Mouse (Mus musculus) heart, embryonic 15.5 days (tissue): ENCODE measurements around the gene Macrod1. TPM values are rescaled to one million over a fixed set of nuclear protein-coding genes. Genes with fewer than 3 reads are reported as not detected.

ENCODE experiments used
- polyA plus RNA-seq: library from polyadenylated mRNA; unstranded; fragments of >200 nt; fragmentation: Nextera tagmentation; extraction: Ambion mirVana; gene quantifications from 2 replicates; pipeline ENCODE4 v1.2.1, GENCODE M21; 2015

Macrod1 gene
- polyA plus RNA-seq, 1 experiment from 2014 or later: 57.6 TPM

Other genes starting within 250 kb of the Macrod1 start
- gene Rps6ka4, start 216.2 kb upstream of the Macrod1 start, polyA plus RNA-seq: 15.3 and 20.4 TPM in 2 replicates
- 0.68 and 1.3 TPM in 2 replicates for gene Ccdc88b, start 198.6 kb upstream of the Macrod1 start, polyA plus RNA-seq
- gene Trmt112, start 147.1 kb upstream of the Macrod1 start, polyA plus RNA-seq: 72.8 and 80.1 TPM in 2 replicates
- 302 and 344 TPM in 2 replicates for gene Prdx5, start 146.7 kb upstream of the Macrod1 start, polyA plus RNA-seq
- 36.9 and 39.3 TPM in 2 replicates for gene Esrra, start 135.0 kb upstream of the Macrod1 start, polyA plus RNA-seq
- gene Catsperz, start 131.4 kb upstream of the Macrod1 start, polyA plus RNA-seq: 1.9 and 3.4 TPM in 2 replicates
- gene Kcnk4, start 122.3 kb upstream of the Macrod1 start, polyA plus RNA-seq: 0.14 and 1.1 TPM in 2 replicates
- gene Bad, start 114.9 kb upstream of the Macrod1 start, polyA plus RNA-seq: 55.6 and 58.1 TPM in 2 replicates
- 20.8 and 27.7 TPM in 2 replicates for gene Gpr137, start 114.3 kb upstream of the Macrod1 start, polyA plus RNA-seq
- gene Ppp1r14b, start 81.8 kb upstream of the Macrod1 start, polyA plus RNA-seq: 136 and 138 TPM in 2 replicates
- 16.4 and 25.3 TPM in 2 replicates for gene Plcb3, start 80.3 kb upstream of the Macrod1 start, polyA plus RNA-seq
- 77.0 and 91.2 TPM in 2 replicates for gene Fkbp2, start 76.3 kb upstream of the Macrod1 start, polyA plus RNA-seq
- gene Vegfb, start 69.2 kb upstream of the Macrod1 start, polyA plus RNA-seq: 133 and 149 TPM in 2 replicates
- gene Dnajc4, start 64.2 kb upstream of the Macrod1 start, polyA plus RNA-seq: 37.9 and 39.1 TPM in 2 replicates
- gene Nudt22, start 60.7 kb upstream of the Macrod1 start, polyA plus RNA-seq: 29.9 TPM in 2 replicates
- 17.4 and 18.0 TPM in 2 replicates for gene Trpt1, start 60.7 kb upstream of the Macrod1 start, polyA plus RNA-seq
- 6.5 and 18.3 TPM in 2 replicates for gene Fermt3, start 37.3 kb upstream of the Macrod1 start, polyA plus RNA-seq
- gene Stip1, start 16.8 kb upstream of the Macrod1 start, polyA plus RNA-seq: 168 and 203 TPM in 2 replicates
- gene Flrt1, start 48.9 kb downstream of the Macrod1 start, polyA plus RNA-seq: 1.3 and 2.5 TPM in 2 replicates
- 122 and 135 TPM in 2 replicates for gene Otub1, start 149.5 kb downstream of the Macrod1 start, polyA plus RNA-seq
- gene Cox8a, start 160.8 kb downstream of the Macrod1 start, polyA plus RNA-seq: 1,507 and 2,028 TPM in 2 replicates
- 48.2 and 56.2 TPM in 2 replicates for gene Naa40, start 184.4 kb downstream of the Macrod1 start, polyA plus RNA-seq
- gene Rcor2, start 210.5 kb downstream of the Macrod1 start, polyA plus RNA-seq: 13.1 and 16.9 TPM in 2 replicates